Mouse (Mus musculus) lung, postnatal 0 days (tissue): ENCODE results near the gene Slc2a13.

Source experiments
- CTCF ChIP-seq: IDR thresholded peaks from 2 replicates; pipeline ENCODE4 v1.5.1; 2016; ENCODE audit warnings: antibody characterized with exemption, mild to moderate bottlenecking
- EP300 ChIP-seq: IDR thresholded peaks from 2 replicates; pipeline ENCODE4 v1.6.1; 2016; ENCODE audit warnings: antibody characterized with exemption, mild to moderate bottlenecking, control low read depth

GRCm38 (mm10) chr15:91383694-91384093 is 189.4 kb downstream of the Slc2a13 start:
- TF ChIP-seq CTCF (no peak), EP300 (no peak)
